Mouse (Mus musculus) cerebellum, adult 18-20 months (tissue): ENCODE measurements around the gene Rexo1.
A peak's percentile ranks its signal among the peaks of the same experiment; 100 is the strongest.

Experiments
- DNase-seq, 2 experiments: peaks; one replicate each; pipeline ENCODE4 v3.0.0; 2021

Rexo1 gene

GRCm38 (mm10) chr10:80553997-80554396 lies 7.4 kb downstream of the Rexo1 start:
- DNase-seq = no peak

- no peak for DNase-seq
These were observed 7.8 kb downstream of the Rexo1 start for GRCm38 (mm10) chr10:80553575-80553974.

GRCm38 (mm10) chr10:80552364-80552763 lies 9.0 kb downstream of the Rexo1 start:
- DNase-seq = no peak

- no peak for DNase-seq
These were observed 12.1 kb downstream of the Rexo1 start for GRCm38 (mm10) chr10:80549279-80549678.

- peak; percentile 73 to 78 for DNase-seq
These were observed 12.8 kb downstream of the Rexo1 start for GRCm38 (mm10) chr10:80548428-80549006.

DNA sequence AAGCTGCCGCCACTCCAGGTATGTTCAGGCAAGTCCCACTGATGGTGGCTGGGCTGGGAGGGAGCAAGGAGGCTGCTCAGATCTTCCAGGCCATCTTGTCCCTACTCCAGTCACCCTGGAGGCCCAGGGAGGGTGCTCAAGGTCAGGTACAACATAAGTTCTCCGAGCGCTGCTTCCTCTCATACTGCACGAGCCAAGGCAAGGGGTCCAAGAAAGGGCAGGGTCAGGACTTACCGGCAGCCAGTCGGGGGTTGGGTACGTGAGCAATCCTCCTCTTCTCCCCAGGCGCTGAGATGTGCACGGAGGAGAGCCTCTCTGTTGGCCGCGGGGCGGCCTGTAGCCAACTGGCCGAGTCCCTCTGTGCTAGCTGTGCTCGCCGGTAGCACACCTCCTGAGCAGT lies 13.8 kb downstream of the Rexo1 start:
- DNase-seq = no peak

DNA sequence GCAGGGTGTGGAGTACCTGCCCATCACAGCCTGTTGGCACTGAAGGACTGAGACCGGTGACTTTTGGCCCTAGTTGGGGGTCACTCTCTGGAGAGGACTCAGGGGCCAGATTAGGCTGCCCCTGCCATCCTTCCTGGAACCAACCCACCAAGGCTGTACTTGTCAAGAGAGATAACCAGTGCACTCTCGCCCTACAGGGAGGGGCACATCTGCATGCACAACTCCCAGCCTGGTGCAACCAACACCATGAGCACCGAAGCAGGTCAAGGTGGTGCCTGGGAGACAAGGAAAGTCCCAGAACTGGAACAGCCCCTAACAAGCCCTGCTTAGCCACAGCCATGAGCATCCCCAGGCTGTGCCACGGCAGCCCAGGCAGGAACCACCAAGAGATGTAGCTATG lies 14.4 kb downstream of the Rexo1 start:
- DNase-seq = no peak

DNA sequence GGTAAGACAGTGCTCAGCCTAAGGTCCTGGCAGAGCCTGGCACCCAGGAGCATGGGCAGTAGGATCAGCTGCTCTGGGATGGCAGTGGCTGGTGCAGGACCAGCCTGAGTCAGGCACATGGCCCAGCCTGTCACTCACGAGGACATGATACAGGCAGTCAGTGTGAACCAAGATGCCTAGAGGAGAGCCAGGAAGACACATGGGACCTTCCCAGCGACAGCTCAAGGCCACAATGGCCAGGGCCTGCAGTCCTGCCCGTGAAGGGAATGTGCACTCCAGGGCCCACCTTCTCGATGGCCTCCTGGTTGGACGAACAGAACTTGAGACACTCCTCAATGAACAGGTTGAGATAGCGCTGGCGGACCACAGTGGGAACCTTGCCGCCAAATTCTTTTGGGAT lies 15.8 kb downstream of the Rexo1 start:
- no peak for DNase-seq

DNA sequence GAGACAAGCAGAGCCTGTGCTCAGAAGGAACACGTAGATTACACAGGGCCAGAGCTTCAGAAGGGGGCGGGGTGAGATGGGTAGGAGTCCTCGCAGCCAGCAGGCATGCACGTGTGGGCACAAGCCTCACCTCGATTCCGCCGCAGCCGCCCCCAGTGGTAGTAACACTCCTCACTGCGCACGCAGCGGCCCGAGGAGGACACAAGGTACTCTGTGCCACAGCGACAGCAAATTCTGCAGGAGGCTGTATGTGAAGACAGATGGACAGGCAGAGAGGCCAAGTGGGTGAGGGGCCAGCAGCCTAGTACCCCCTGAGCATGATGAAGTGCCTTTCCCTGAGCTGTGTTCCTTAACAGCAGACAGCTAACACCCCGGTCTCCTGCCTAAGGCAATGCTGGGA lies 17.5 kb downstream of the Rexo1 start:
- peak in 1 of 2 experiments; percentile 14 for DNase-seq

DNA sequence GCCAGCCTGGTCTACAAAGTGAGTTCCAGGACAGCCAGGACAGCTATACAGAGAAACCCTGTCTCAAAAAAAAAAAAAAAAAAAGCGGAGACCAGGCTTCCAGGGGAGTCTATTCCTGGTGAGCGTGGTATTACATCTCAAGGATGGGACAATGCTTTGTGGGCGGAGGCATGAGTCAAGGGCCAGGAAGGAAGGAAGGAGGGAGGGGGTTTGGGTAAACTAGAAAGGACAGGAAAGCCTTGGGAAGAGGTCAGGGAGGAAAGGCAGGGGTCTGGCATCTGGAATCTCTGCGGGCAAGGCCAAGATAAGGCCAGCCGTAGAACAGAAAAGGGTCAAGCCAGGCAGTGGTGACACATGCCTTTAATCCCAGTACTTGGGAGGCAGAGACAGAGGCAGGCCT lies 21.9 kb downstream of the Rexo1 start:
- DNase-seq = no peak

- DNase-seq = peak; percentile 15 to 42
These were observed 22.5 kb downstream of the Rexo1 start, which contains the start of gene Atp8b3 for GRCm38 (mm10) chr10:80538710-80539394. TSS of gene Atp8b3 (minus strand) at chr10:80539124.

- no peak for DNase-seq
These were observed 23.2 kb downstream of the Rexo1 start for GRCm38 (mm10) chr10:80538180-80538579.

DNA sequence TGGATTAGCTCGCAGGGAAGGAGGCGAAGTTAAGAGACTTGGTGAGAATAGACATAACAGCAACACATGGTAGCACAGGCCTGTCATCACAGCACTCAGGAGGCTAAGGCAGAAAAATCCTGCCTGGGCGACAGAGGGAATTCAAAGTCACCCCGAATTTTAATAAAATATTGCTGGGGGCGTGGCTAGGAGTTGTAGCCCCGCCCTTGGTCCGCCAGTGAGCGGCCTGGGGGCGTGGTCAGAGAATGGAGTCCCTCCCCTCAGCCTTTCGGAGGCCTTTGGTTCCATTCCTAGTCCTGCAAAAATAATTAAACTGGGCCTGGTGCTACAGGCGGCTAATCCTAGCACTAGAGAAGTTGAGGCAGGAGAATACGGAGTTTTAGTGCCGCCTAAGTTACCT lies 25.6 kb downstream of the Rexo1 start:
- no peak for DNase-seq

- no peak for DNase-seq
These were observed 26.3 kb downstream of the Rexo1 start for GRCm38 (mm10) chr10:80535071-80535470.

- DNase-seq = no peak
These were observed 27.7 kb downstream of the Rexo1 start for GRCm38 (mm10) chr10:80533704-80534103.

- no peak for DNase-seq
These were observed 28.6 kb downstream of the Rexo1 start for GRCm38 (mm10) chr10:80532783-80533182.

- no peak for DNase-seq
These were observed 35.2 kb downstream of the Rexo1 start for GRCm38 (mm10) chr10:80526172-80526571.

DNA sequence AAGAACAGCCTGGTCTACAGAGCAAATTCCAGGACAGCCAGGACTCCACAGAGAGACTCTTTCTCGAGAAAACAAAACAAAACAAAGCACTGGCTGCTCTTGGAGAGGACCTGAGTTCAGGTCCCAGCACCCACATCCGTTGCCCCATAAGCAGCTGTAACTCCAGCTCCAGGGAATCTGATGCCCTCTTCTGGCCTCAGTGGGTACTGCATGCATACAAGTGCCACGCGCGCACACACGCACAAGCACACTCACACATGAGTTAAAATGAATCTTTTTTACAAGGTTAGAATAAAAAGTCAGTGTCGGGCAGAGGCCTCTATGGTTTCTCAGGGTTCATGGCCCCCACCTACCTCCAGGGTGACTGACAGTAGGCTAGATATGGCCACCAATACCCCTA lies 38.1 kb downstream of the Rexo1 start:
- DNase-seq = no peak

- DNase-seq = no peak
These were observed 42.1 kb downstream of the Rexo1 start for GRCm38 (mm10) chr10:80519287-80519686.

GRCm38 (mm10) chr10:80513739-80514138 lies 47.6 kb downstream of the Rexo1 start:
- DNase-seq = no peak

DNA sequence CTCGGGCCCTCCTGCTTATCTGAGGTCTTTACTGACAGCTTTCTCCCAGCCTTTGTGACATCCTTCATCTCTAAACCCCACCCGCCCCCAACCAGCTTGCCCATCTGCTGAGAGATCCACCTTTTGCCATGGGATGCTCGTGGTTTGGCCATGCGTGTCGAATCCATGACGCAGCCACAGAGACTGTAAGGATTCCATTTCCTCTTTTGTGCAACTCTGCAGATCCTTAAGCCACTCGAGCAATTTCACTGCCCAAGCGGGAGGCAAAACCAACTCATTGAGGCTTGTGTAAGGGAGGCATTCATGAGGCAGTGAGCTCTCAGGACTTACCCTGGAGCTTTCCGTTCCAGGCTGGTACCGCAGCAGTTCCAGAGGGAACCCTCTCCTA lies 51.1 kb downstream of the Rexo1 start:
- DNase-seq = no peak

- DNase-seq = peak; percentile 81 to 85
These were observed 51.7 kb downstream of the Rexo1 start for GRCm38 (mm10) chr10:80509412-80510272.

GRCm38 (mm10) chr10:80506222-80506621 lies 55.1 kb downstream of the Rexo1 start:
- DNase-seq = peak; percentile 55 to 71

GRCm38 (mm10) chr10:80504724-80505123 lies 56.6 kb downstream of the Rexo1 start:
- no peak for DNase-seq
